Mouse (Mus musculus) retina, adult 2 months (tissue): ENCODE data around the gene Popdc3.
"Not testable (repeated sequence)": the region's sequence is repeated elsewhere in the genome, so short reads cannot be mapped to it uniquely, and the experiment has no call there.

Experiments used
- DNase-seq: peaks from one replicate; pipeline ENCODE4 v3.0.0-alpha.2; 2012; ENCODE audit warnings: low read depth, low spot score

The Popdc3 gene

GRCm38 (mm10) chr10:45177798-45178197 is at the start of gene Popdc3:
TSS of gene Popdc3 (plus strand) at chr10:45178098.
- DNase-seq, result not testable (repeated sequence)

GRCm38 (mm10) chr10:45129105-45129504 is 48.8 kb upstream of the Popdc3 start:
- DNase-seq, result no peak

- no peak for DNase-seq
Measured at GRCm38 (mm10) chr10:45130004-45130403, 47.9 kb upstream of the Popdc3 start.

GRCm38 (mm10) chr10:45132371-45132770 is 45.5 kb upstream of the Popdc3 start:
- peak; percentile 9 for DNase-seq

GRCm38 (mm10) chr10:45136806-45137205 is 41.1 kb upstream of the Popdc3 start:
- DNase-seq, result no peak

- DNase-seq, result no peak
Measured at GRCm38 (mm10) chr10:45139910-45140309, 38.0 kb upstream of the Popdc3 start.

- DNase-seq, result no peak
Measured at GRCm38 (mm10) chr10:45140474-45141212, 37.3 kb upstream of the Popdc3 start.

GRCm38 (mm10) chr10:45142359-45142758 is 35.5 kb upstream of the Popdc3 start:
- no peak for DNase-seq

GRCm38 (mm10) chr10:45144038-45144817 is 33.7 kb upstream of the Popdc3 start:
- no peak for DNase-seq

GRCm38 (mm10) chr10:45146821-45147220 is 31.1 kb upstream of the Popdc3 start:
- no peak for DNase-seq

GRCm38 (mm10) chr10:45151137-45151536 is 26.8 kb upstream of the Popdc3 start:
- DNase-seq, result no peak

GRCm38 (mm10) chr10:45151771-45152692 is 25.9 kb upstream of the Popdc3 start:
- no peak for DNase-seq

- no peak for DNase-seq
Measured at GRCm38 (mm10) chr10:45154557-45155060, 23.3 kb upstream of the Popdc3 start.

GRCm38 (mm10) chr10:45165851-45166250 is 12.0 kb upstream of the Popdc3 start:
- no peak for DNase-seq

- no peak for DNase-seq
Measured at GRCm38 (mm10) chr10:45173927-45174326, 4.0 kb upstream of the Popdc3 start.

- no peak for DNase-seq
Measured at GRCm38 (mm10) chr10:45174345-45174744, 3.6 kb upstream of the Popdc3 start.

GRCm38 (mm10) chr10:45180677-45181326 is 2.9 kb downstream of the Popdc3 start:
- DNase-seq, result no peak

- no peak for DNase-seq
Measured at GRCm38 (mm10) chr10:45181344-45181743, 3.4 kb downstream of the Popdc3 start.

GRCm38 (mm10) chr10:45185457-45185856 is 7.6 kb downstream of the Popdc3 start:
- no peak for DNase-seq

- DNase-seq, result no peak
Measured at GRCm38 (mm10) chr10:45193330-45194310, 15.7 kb downstream of the Popdc3 start.
